Mouse (Mus musculus): ENCODE measurements around the gene Gfod1. TPM values are rescaled to one million over a fixed set of nuclear protein-coding genes. Genes with fewer than 3 reads are reported as not detected.

The Gfod1 gene
- total and polyA plus RNA-seq, 2 experiments from 2014 or later = 2.4 to 22.4 TPM

DNA sequence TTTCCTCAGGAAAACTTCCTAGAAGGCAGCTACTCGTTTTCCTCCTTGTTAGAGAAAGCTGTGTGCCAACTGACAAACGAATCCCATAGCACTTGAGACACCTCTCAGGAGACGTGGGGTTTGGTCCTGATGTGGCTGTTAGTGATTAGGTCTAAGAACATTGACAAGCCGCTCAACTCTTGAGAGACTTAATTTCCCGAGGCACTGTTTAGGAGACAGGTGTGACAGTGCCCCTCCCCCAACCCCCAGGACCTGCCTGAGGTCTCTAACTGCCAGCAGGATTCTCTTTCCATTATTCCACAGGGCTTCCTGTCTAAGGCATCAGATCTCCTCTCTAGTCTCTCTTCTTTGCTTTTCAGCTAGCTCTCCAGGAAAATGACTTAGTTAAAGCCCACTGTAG lies 15.9 kb downstream of the Gfod1 start:
- H3K36me3 ChIP-seq (ENCODE audit: insufficient read depth, low read length) = no peaks in the 10 kb centered on the region
- DNase-seq (ENCODE audit: low spot score) (no peak), ATAC-seq (ENCODE audit: low FRiP score) (no peak)
- H3K4me3 ChIP-seq (ENCODE audit: low read depth, low read length) = no peak overlapping the region
- H3K4me2 ChIP-seq (ENCODE audit: low read depth, low read length, poor library complexity, severe bottlenecking) = no peak overlapping the region
- no peak for TF ChIP-seq CTCF (IDR thresholded peaks at IDR 0.05)
- 0 out of 2 replicates have a peak, but pooled peaks cover 5% of the 10 kb centered on the region for H3K4me1 ChIP-seq (ENCODE audit: insufficient read depth, low read length)
- H3K9me3 ChIP-seq (ENCODE audit: low read length) = no peaks in the 10 kb centered on the region
- H3K27ac ChIP-seq (ENCODE audit: low read depth, low read length) = no peak overlapping the region
- no peak overlapping the region for H3K9ac ChIP-seq (replicated peaks; ENCODE audit: low read length, poor library complexity, severe bottlenecking)
- WGBS = 32% methylated on average over 5 of the region's 5 CpGs
- no peaks in the 10 kb centered on the region for H3K27me3 ChIP-seq (ENCODE audit: insufficient read depth, low read length)

GRCm38 (mm10) chr13:43286836-43287235 lies 17.1 kb downstream of the Gfod1 start:
- 76% methylated on average over 7 of the region's 7 CpGs for WGBS
- DNase-seq (ENCODE audit: low spot score) = no peak
- no peak for ATAC-seq (ENCODE audit: low FRiP score)

GRCm38 (mm10) chr13:43284711-43285151 lies 19.2 kb downstream of the Gfod1 start:
- no peak for ATAC-seq (ENCODE audit: low FRiP score)
- Histone ChIP-seq H3K4me2 (ENCODE audit: low read depth, low read length, poor library complexity, severe bottlenecking) (no peak overlapping the region), H3K36me3 (ENCODE audit: insufficient read depth, low read length) (no peaks in the 10 kb centered on the region), H3K4me1 (ENCODE audit: insufficient read depth, low read length) (0 out of 2 replicates have a peak, but pooled peaks cover 5% of the 10 kb centered on the region), H3K27me3 (ENCODE audit: insufficient read depth, low read length) (no peaks in the 10 kb centered on the region), H3K27ac (ENCODE audit: low read depth, low read length) (no peak overlapping the region), H3K4me3 (ENCODE audit: low read depth, low read length) (no peak overlapping the region), H3K9ac (replicated peaks; ENCODE audit: low read length, poor library complexity, severe bottlenecking) (no peak overlapping the region), H3K9me3 (ENCODE audit: low read length) (no peaks in the 10 kb centered on the region)
- no peak for TF ChIP-seq CTCF (IDR thresholded peaks at IDR 0.05)
- no peak for DNase-seq (ENCODE audit: low spot score)
- WGBS = 83% methylated on average over 4 of the region's 4 CpGs

More at GRCm38 (mm10) chr13:43286836-43287235, 17.1 kb downstream of the Gfod1 start:
- no peak overlapping the region for H3K4me2 ChIP-seq (ENCODE audit: low read depth, low read length, poor library complexity, severe bottlenecking)
- no peaks in the 10 kb centered on the region for H3K9me3 ChIP-seq (ENCODE audit: low read length)
- no peak overlapping the region for H3K9ac ChIP-seq (replicated peaks; ENCODE audit: low read length, poor library complexity, severe bottlenecking)
- H3K36me3 ChIP-seq (ENCODE audit: insufficient read depth, low read length) = no peaks in the 10 kb centered on the region
- no peak overlapping the region for H3K27ac ChIP-seq (ENCODE audit: low read depth, low read length)
- no peaks in the 10 kb centered on the region for H3K27me3 ChIP-seq (ENCODE audit: insufficient read depth, low read length)
- H3K4me3 ChIP-seq (ENCODE audit: low read depth, low read length) = no peak overlapping the region
- 0 out of 2 replicates have a peak, but pooled peaks cover 5% of the 10 kb centered on the region for H3K4me1 ChIP-seq (ENCODE audit: insufficient read depth, low read length)
- no peak for TF ChIP-seq CTCF (IDR thresholded peaks at IDR 0.05)

GRCm38 (mm10) chr13:43273906-43274305 lies 30.1 kb downstream of the Gfod1 start:
- TF ChIP-seq CTCF (IDR thresholded peaks at IDR 0.05) = no peak
- DNase-seq (ENCODE audit: low spot score) (no peak), ATAC-seq (ENCODE audit: low FRiP score) (no peak)
- no peaks in the 10 kb centered on the region for H3K36me3 ChIP-seq (ENCODE audit: insufficient read depth, low read length)
- no peaks in the 10 kb centered on the region for H3K4me1 ChIP-seq (ENCODE audit: insufficient read depth, low read length)
- H3K4me2 ChIP-seq (ENCODE audit: low read depth, low read length, poor library complexity, severe bottlenecking) = no peak overlapping the region
- no peak overlapping the region for H3K27ac ChIP-seq (ENCODE audit: low read depth, low read length)
- no peak overlapping the region for H3K9ac ChIP-seq (replicated peaks; ENCODE audit: low read length, poor library complexity, severe bottlenecking)
- H3K27me3 ChIP-seq (ENCODE audit: insufficient read depth, low read length) = no peaks in the 10 kb centered on the region
- 77% methylated on average over 14 of the region's 14 CpGs for WGBS
- H3K4me3 ChIP-seq (ENCODE audit: low read depth, low read length) = no peak overlapping the region
- no peaks in the 10 kb centered on the region for H3K9me3 ChIP-seq (ENCODE audit: low read length)

DNA sequence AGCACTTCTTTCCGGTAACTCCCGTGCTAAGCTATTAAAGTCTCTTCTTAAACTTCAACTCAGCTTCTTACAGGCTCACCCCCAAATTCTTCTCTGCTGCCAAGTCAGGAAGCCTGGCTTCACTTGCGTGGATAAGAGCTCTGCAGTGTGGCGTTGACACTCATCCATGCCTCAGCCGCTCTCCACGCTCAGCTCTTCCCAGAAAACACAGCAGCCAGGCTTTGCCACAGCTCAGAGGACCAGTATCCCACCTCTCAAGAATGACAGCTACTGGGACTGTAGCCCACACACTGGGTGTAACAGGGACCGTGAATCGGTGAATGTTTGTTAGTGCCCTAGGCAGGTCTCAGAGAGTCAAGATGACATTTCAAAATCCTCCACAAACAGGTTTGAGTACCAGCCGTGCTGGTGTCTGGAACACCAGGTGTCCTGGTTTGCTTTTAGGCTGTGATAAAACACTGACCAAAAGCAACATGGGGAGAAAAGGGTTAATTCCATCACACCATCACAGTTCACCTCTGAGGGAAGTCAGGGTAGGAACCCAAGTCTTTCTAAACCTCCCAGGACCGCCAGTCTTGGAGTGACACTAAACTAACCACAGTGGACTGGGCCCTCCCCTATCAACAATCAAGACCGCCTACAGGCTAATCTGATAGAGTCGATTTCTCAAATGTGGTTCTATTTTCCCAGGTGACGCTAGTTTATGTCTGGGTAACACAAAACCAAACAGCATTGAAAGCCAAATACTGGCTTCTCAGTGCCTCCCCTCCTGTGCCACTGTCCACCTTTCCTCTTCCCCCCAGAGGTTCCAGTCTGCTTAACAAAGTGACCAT lies 31.5 kb downstream of the Gfod1 start:
- no peak for ATAC-seq (ENCODE audit: low FRiP score)

GRCm38 (mm10) chr13:43271481-43271880 lies 32.5 kb downstream of the Gfod1 start:
- H3K9me3 ChIP-seq (ENCODE audit: low read length) = no peaks in the 10 kb centered on the region

More for the DNA sequence above, 31.5 kb downstream of the Gfod1 start:
- Histone ChIP-seq H3K4me3 (ENCODE audit: low read depth, low read length) (no peak overlapping the region), H3K4me1 (ENCODE audit: insufficient read depth, low read length) (no peaks in the 10 kb centered on the region), H3K27me3 (ENCODE audit: insufficient read depth, low read length) (no peaks in the 10 kb centered on the region), H3K36me3 (ENCODE audit: insufficient read depth, low read length) (no peaks in the 10 kb centered on the region), H3K9me3 (ENCODE audit: low read length) (no peaks in the 10 kb centered on the region), H3K9ac (replicated peaks; ENCODE audit: low read length, poor library complexity, severe bottlenecking) (no peak overlapping the region), H3K4me2 (ENCODE audit: low read depth, low read length, poor library complexity, severe bottlenecking) (no peak overlapping the region), H3K27ac (ENCODE audit: low read depth, low read length) (no peak overlapping the region)
- 78% methylated on average over 13 of the region's 13 CpGs for WGBS
- no peak for DNase-seq (ENCODE audit: low spot score)
- TF ChIP-seq CTCF (IDR thresholded peaks at IDR 0.05) = no peak

More at GRCm38 (mm10) chr13:43271481-43271880, 32.5 kb downstream of the Gfod1 start:
- Histone ChIP-seq H3K27me3 (ENCODE audit: insufficient read depth, low read length) (no peaks in the 10 kb centered on the region), H3K4me1 (ENCODE audit: insufficient read depth, low read length) (no peaks in the 10 kb centered on the region), H3K9ac (replicated peaks; ENCODE audit: low read length, poor library complexity, severe bottlenecking) (no peak overlapping the region), H3K4me3 (ENCODE audit: low read depth, low read length) (no peak overlapping the region), H3K4me2 (ENCODE audit: low read depth, low read length, poor library complexity, severe bottlenecking) (no peak overlapping the region), H3K36me3 (ENCODE audit: insufficient read depth, low read length) (no peaks in the 10 kb centered on the region), H3K27ac (ENCODE audit: low read depth, low read length) (no peak overlapping the region)
- DNase-seq (ENCODE audit: low spot score) = no peak
- no peak for TF ChIP-seq CTCF (IDR thresholded peaks at IDR 0.05)
- WGBS = 75% methylated on average over 9 of the region's 9 CpGs
- no peak for ATAC-seq (ENCODE audit: low FRiP score)
